Mouse (Mus musculus): Measurements from ENCODE around the gene Plekhh2. TPM values are rescaled to one million over a fixed set of nuclear protein-coding genes. Genes with fewer than 3 reads are reported as not detected.

Gene Plekhh2
- 10 to 100 TPM; 11.7 to 18.0 TPM for total RNA-seq (2021)
- long read RNA-seq, experiment 1, full-length matches to known transcripts: 1 of 3 reads
- long read RNA-seq, experiment 1, partial matches to known transcripts: 1 of 3 reads
- long read RNA-seq, experiment 1, other reads (novel, unspliced or antisense): 1 of 3 reads
- long read RNA-seq, experiment 2, full-length matches to known transcripts: 2 of 7 reads
- long read RNA-seq, experiment 2, partial matches to known transcripts: 3 of 7 reads
- long read RNA-seq, experiment 2, other reads (novel, unspliced or antisense): 2 of 7 reads

DNA sequence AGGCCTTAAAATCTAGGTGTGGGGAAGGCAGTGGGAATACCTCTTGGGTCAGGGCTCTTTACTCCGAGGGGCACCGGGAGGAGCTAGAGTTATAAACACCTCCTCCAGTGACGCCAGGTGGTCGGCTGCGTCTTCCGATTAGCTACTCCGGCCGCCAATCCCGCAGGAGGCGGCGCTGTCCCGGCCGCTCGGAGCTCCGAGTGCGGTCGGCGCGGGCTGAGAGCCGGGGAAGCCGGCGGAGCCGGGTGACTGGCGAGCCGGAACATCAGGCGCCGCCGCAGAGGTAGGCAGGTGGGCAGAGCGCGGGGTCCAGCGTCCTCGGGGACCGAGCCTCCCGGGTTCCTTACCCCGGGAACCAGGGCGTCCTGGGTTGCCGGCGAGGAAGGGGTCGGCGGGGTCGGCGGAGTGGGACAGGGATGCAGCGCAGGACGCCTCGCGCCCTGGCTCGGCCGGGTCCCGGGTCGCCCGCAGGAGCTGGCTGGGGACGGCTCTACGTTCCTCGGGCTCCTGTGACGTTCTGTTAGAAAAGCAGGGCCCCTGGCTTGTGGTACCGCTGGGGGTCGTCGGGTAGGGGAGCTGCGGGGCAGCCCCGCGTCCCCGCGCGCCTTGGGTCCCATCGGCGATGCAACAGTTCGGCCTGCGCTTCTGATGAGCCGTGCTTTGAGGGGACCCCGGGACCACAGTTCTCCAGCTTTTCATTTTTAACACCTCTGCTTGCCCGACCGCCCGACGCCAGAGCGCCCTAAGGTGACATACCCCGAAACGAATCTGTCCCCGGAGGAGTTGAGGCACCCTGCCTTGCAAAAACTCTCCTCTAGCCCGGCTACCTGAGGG is at the start of gene Plekhh2:
Gene Plekhh2 (plus strand): TSS at position 214 of the 834 bp plus-strand sequence.
- peak; percentile 72 to 89 for DNase-seq (ENCODE audit: low spot score in 2 of 2)

DNA sequence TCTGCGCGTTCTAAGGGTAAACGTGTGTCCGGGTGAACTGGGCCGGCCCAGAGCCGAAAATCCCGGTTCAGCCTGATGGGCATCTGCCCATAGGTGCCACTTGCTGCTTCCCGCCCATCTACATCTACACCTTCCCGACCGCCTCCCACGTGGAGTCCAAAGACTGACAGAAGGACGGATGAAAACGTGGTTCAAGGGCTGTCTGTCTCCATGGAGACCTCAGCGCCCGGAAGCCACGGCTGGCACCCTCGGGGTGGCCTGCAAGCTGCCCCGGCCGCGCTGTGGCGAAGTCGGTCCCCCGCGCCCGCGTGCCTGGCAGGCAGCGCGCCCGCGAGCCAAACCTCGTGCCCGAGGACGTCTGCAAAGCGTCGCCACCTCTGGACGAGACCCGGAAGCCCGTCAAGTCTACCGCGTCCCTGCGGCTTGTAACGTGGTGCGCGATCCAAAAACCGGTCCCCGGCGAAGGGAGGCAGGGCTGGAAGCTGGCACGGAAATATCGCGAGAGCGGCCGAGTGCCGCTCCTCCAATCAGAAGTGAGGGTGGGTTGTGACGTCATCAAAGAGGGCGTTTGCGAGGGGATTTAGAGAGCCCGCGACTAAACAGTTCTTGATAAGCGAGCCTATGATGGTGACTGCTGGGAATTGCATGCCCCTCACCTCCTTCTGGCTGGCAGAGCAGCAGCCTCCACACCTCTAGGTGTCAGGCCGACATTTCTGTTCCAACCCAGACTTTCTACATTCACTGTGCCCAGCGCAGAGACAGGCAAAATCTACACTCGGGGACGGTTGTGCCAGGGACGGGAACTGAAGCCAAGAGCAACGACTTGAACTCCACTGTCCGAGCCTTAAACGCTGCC is 45.7 kb upstream of the Plekhh2 start, which contains the start of gene Thada:
Gene Thada (minus strand): TSS at position 453 of the 856 bp plus-strand sequence.
- peak; percentile 93 to 97 for DNase-seq (ENCODE audit: low spot score in 2 of 2)

DNA sequence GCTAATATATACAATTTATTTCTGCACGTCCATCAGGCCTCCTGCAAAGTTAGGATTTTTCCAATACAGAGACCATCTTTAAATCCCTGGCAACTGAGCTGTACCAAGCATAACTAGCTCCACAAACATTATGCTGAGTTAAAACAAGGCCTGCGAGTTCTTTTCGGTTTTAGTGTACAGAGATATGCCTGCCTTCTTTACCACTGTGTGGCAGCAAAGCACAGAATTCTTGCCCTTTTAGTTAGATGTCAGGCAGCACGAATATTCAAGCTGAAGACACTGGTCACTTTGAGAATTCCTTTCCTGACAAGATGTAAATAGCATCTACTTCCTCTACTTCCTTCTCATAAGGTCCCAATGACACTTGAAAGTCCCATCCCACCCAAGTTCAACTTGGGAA is 37.4 kb upstream of the Plekhh2 start:
- DNase-seq (ENCODE audit: low spot score in 2 of 2): no peak

DNA sequence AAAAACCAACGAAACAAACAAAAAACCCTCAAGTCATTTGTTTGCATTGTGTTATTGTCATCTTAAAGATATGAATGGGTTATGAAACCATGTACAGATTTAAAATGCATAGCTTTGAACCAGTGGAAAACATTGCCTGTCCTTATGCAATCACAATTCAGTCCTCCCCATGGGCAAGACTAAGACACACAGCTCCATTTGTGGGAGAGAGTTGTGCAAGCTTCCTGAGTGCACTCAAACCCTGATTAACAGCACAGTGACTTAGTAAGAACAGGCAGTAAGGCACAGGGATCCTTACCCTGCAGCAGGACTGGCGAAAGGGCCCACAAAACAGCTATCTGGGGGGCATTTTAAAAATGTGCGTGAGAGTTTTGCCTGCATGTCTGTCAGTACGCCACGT is 34.5 kb upstream of the Plekhh2 start:
- no peak for DNase-seq (ENCODE audit: low spot score in 2 of 2)

DNA sequence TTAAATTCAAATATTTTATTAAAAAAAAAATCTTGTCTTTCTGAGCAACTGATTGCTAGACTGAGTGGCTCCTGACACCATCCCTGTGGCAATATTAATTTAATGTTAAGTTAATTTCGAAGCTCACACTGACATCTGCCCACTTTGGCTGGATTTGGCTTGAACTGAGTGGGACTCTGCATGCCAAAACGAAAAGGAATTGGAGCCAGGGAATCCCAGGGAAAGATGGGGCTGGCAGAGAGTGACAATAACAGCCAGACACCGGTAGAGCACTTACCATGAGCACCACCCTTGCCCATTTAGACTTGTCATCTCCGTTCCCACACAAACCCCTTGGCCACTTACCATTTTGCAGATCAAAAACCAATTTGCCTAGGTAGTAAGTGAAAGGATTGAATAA is 33.4 kb upstream of the Plekhh2 start:
- no peak for DNase-seq (ENCODE audit: low spot score in 2 of 2)

DNA sequence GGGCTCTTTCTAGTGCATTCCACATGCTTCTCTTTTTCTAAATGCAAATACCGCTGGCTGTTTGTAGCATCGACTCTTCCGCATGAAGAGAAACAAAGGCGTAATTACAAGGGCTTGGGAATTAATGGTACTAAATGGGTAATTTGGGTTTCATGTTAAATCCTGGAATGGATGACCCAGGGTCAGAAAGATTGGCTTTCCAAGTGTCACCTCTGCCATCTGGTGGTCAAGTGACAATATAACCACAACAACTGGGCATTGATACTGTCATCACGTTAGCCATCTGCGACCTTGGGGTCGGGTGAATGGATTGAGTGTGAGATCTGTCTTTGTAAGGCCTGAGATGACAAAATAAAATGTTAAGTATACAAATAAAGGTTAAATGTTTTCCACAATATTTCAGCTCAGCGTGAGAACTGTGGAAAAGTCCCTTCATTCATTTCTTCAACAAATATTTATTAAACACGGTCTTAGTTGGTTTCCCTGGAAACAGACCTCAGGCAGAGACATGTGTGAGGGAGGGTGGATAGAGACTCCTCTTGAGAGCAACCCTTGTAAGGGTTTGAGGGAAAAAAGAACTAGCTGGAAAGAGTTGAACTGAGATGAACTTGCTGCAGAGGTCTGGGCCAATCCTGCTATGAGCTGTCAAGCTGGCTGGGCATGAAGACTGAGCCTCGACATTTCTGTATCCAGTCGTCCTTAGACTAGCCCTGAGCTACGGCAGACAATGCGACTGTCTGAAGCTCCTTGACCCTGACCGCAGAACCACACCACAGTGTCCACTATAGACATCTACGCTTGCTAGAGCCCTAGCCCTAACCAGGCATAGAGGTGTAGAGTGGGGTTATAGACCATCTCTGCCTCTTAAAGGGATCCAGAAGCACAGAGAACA is 31.0 kb upstream of the Plekhh2 start:
- DNase-seq (ENCODE audit: low spot score in 2 of 2): no peak

DNA sequence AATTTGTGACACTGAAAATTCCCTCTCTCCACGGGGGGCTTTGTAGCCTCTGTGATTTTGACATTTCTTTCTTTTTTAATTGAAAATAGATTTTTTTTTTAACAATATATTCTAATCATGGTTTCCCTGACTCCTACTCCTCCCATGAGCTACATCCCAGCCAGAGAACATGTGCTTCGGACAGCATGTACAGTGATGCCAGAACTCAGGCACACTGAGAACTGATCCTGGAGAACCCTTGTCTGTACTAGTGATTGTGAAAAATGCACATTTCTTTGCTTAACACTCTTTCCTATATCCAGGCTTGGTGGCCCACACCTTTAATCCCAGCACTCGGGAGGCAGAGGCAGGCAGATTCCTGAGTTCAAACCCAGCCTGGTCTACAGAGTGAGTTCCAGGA is 28.9 kb upstream of the Plekhh2 start:
- no peak for DNase-seq (ENCODE audit: low spot score in 2 of 2)

DNA sequence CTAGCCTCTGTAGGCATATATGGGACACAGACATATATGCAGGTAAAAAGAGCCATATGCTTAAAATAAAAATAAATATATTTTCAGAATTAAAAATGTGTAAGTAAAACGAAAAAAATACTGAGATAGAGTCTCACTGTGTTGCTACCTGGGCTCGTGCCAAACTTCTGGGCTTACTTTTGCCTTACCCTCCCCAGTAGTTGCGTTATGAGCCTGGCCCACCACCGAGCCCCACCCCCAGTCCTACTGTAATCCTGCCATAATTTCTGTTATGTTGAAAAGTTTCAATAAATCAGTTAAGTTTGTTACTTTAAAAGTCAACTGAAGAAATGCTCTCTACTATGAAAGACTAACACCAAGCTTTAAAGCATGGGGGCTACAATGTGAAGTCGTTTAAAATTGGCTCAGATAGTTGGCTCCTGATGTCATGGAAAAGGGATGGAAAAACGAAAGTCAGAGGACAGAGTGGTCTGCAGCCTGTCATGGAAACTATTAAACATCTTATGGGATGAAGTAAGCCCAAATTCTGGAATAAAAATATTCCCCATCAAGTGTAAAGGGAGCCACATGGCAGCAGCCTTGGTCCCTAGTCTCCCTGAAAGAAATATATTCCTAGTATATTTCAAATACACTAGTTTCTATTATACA is 27.9 kb upstream of the Plekhh2 start:
- peak in 1 of 2 experiments; percentile 30 for DNase-seq (ENCODE audit: low spot score in 2 of 2)

DNA sequence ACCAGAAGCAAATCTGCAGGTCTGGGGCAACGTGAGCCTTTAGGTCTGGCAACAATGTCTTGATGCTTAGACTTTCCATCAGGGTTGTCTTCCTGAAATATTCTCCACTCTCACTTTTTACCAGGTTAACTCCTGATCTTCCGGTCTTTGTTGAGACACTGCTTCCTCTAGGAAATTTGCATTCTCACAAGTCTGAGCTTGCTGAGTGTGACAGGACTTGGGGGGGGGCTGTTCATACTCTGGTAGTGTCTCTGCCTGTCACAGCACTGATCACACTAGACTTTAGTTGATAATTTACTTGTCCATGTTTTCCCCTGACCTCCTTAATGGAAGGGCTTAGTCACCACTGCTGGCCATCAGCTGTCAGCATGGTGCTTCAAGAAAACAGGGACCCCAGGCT is 24.3 kb upstream of the Plekhh2 start:
- no peak for DNase-seq (ENCODE audit: low spot score in 2 of 2)

DNA sequence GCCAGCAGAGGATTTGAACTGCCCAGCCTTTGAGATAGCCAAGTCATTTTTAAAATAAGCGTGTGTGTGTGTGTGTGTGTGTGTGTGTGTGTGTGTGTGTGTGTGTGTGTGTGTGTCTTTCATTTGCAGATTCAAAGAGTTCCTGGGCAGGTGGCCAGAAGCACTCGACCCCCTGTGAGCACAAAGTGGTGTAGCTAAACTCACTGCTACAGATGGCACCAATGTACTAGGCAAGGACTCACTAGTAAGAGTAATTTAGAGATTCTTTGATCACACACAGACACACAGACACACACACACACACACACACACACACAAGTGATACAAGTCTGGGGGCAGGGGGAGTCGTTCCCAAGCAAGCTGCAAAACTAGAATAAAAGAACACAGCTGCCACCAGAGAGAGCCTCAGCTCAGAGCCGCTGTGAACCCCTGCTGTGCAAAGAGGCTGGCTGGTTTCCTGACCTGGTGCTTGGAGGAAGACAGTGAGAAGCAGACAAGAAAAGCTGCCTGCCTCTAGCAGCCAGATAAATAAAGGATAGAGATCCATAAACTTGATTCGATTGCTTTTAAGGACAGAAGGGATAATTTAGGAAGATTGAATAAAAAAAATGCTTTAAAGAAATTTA is 19.3 kb upstream of the Plekhh2 start:
- DNase-seq (ENCODE audit: low spot score in 2 of 2): no peak

DNA sequence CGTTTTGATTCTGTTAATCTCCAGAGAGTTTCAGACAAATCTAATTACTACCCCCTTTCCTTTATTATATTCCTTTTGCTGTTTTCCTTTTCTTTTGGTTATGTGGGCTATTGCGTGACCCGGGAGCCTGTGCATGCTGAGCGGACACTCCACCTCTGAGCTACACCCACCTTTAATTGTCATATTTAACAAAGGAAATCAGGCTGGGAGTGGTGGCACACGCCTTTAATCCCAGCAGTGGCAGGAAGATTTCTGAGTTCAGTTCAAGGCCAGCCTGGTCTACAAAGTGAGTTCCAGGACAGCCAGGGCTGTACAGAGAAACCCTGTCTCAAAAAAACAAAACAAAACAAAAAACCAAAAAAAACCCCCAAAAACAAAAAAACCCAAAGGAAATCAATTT is 14.7 kb upstream of the Plekhh2 start:
- no peak for DNase-seq (ENCODE audit: low spot score in 2 of 2)

DNA sequence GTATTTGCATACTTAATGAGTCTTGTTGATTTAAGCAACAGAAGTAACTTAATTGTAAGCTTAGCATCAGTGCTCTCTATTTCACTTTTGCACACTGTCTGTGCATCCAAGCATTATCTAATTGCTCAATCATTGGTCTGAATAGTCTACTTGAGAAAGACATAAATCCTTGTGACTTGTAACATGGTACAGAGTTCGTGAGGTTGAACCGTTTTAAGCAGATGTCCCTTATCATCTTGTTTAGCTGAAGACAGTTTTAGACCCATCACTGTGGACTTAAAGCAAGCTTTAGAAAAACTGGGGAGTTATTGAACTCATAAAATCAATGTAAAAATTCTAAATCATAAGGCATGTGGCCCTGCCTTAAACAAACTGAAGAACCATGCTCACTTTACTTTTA is 14.1 kb upstream of the Plekhh2 start:
- no peak for DNase-seq (ENCODE audit: low spot score in 2 of 2)

DNA sequence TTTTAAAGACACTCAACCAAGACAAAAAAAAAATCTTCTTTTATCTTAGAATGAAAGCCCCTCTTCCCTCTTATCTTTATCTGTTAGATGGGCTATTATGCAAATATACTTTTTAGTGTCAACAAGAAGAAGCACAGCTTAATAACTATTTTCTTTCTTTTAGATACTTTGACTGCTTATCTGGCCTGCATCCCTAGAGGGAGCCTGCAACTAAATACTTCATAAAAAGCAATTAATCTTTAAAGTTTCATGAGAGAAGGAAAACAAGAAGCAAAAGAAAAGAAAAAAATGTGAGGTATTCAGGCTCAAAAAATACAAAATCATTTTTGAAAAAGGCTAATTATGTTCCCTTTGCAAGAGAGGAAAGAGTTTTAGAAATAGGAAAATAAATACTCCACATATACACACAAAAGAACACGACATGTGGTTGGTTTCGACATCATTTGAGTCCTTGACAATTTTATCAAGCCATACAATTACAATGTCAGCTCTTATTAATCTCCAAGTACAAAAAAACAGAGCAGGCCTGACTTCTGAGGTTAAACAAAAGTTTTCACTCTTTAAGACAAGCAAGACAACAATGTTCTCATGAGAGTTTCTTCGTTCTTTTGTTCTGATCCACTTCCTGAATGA is 13.6 kb upstream of the Plekhh2 start:
- DNase-seq (ENCODE audit: low spot score in 2 of 2): no peak

DNA sequence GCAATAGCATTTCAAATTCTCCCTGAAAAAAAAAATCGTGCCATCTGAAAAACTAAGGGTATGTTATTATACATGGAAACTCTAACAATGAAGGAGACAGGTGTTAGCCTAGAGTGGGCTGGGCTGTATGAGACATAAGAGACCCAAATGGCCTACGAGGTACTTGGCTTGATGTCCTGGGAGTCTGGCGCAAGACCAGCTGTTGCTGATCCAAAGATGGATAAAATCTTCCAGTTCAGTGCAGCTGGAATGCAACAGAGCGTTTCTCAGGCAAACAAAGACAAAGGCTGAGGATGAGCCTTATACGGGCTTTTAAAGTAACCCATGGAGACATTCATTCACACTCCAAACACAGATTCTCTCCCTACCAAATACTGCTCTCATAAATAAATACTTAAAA is 13.1 kb upstream of the Plekhh2 start:
- peak; percentile 38 to 75 for DNase-seq (ENCODE audit: low spot score in 2 of 2)

DNA sequence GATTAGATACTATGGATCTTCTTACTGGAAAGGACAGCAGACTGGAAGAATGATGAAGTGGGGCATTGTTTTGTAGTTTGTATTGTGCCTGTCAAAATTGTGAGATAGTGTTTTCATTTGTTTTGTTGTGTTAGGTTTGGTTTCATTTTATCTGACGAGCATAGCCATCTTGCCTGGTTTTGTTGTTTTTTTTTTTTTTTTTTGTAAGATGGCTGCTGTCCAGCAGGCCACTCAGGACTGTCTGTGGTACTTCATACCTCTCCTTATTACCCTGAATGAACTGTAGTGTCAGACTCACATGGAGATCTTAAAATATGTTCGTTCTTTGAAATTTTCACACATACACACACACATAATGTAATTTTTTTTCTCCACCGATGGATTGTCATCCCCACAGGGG is 9.4 kb upstream of the Plekhh2 start:
- DNase-seq (ENCODE audit: low spot score in 2 of 2): no peak

DNA sequence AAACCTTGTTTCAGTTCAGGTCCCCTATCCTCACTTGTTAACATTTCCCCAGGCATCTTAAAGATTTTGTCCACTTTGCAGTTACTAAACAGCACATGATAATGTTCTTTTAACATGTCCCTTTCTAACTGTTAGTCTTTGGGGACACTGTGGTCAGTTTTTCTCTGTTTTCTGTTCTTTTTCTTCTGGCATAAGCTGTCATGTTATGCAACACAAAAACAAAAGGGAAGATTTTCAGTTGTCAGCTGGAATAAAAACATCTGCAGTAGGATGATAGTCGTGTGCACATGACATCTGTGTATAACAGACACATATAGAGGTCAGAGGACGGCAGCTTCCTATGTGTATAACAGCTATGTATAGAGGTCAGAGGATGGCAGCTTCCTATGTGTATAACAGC is 5.8 kb upstream of the Plekhh2 start:
- DNase-seq (ENCODE audit: low spot score in 2 of 2): no peak

DNA sequence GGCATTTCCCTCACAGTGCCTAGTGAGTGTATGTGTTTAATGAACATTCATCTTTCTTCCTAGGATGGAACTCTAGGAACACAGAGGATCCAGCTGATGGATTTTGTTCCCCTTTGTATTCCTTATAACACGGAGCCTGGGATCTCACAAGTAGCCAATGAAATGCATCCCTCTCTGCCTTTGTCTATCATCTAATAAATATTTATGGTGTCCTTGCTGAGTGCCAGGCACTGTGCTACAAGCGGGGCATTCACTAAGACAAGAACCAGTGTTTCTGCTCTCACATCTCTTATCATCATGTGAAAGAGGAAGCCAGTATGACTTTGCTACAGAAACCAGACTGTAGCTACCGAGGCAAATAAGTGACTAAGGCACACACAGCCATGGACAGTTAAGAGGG is 3.0 kb upstream of the Plekhh2 start:
- DNase-seq (ENCODE audit: low spot score in 2 of 2): no peak

DNA sequence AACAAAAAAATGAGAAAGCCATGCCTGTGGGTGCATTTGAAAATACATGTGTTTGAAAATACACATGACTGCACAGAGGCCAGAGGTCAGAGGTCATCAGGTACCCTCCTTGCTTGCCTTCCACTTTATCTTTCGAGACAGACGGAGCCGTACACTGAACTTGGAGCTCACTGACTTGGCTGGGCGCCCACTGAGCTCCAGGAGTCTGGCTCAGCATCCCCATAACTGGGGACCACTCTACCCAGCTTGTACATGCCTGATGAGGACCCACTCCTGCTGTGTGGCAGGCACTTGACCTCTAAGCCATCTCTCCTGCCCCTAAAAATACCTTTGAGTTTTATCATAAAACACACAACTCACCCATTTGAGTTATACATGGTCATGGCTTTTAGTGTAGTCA is 2.5 kb upstream of the Plekhh2 start:
- no peak for DNase-seq (ENCODE audit: low spot score in 2 of 2)

DNA sequence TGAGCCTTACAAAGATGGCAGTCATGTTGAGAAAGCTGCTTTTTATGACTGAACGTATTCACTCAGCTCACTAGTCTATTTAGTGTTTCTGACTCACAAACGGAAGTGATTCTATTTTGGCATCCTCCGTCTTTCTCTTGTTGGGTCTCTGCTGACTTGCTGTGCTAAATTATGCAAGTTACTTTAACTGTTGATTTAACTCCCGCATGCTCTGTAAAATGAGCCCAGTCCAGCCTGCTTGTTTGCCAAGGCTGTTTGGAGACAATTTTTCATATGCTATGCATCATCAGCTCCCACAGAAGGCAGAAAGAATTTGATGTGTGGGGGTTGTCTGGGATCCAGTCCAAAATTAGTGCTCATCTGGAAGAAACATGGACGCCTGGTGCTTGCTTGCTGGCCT is 1.3 kb upstream of the Plekhh2 start:
- DNase-seq (ENCODE audit: low spot score in 2 of 2): peak in 1 of 2 experiments; percentile 61
